In the genomic region with DNA sequence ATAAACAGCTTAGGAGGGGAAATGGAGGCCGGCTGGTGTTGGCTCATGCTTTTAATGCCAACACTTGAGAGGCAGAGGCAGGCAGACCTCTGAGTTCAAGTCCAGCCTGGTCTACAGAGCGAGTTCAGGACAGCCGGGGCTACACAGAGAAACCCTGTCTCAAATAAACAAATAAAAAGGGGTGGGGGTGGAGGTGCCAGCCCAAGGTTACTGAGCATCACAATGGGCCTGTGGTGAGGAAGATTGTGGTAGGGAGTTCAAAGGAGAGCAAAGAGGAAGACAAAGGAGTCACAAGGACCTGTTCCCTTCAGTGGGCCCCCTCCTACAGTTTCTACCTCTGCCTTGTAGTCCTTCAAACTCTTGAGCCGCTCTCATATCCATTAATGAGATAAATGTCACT, we compare ENCODE assay signal across 21 mouse cellular contexts. TPM values are rescaled to one million over a fixed set of nuclear protein-coding genes. Genes with fewer than 3 reads are reported as not detected.
DNase-seq lines count a peak whose midpoint lies in the region; ATAC-seq and TF ChIP-seq lines count a peak whose summit lies in the region.
"Had no signal": no experiment of that assay in that cellular context is flagged by ENCODE, and none has a peak within 500 bp of the region (broad histone marks: within the 10 kb centered on the region; RNA-seq: fewer than 3 reads in every experiment).

No protein-coding gene starts in this region.

- peak overlapping the region; percentile 80; the same call in 1 of the 2 replicates for H3K27ac ChIP-seq in liver, adult 2 months (replicated peaks; ENCODE audit: insufficient read depth, low read depth, low read length)
- H3K27ac ChIP-seq in liver, embryonic 11.5 days (ENCODE audit: low read depth, low read length), result no peak overlapping the region
- no peak overlapping the region for H3K27ac ChIP-seq in ES-E14 (ENCODE audit: insufficient read depth, low read depth, low read length, poor library complexity, severe bottlenecking)
- peak overlapping the region; percentile 100 for H3K27ac ChIP-seq in liver, embryonic 15.5 days (replicated peaks)
- H3K27ac ChIP-seq: hindbrain, embryonic 10.5 days; hindbrain, postnatal 0 days; kidney, postnatal 0 days; limb, embryonic 12.5 days had no signal

- peaks cover 6% of the 10 kb centered on the region for H3K36me3 ChIP-seq in liver, adult 2 months (ENCODE audit: control insufficient read depth, insufficient read depth, low read length)
- H3K36me3 ChIP-seq in liver, embryonic 11.5 days (ENCODE audit: control insufficient read depth, insufficient read depth, low read length), result 0 out of 2 replicates have a peak, but pooled peaks cover under 1% of the 10 kb centered on the region
- peaks cover 10% of the 10 kb centered on the region for H3K36me3 ChIP-seq in E14TG2a.4 (ENCODE audit: insufficient read depth, low read length)
- peaks cover 9% of the 10 kb centered on the region for H3K36me3 ChIP-seq in ES-E14 (ENCODE audit: control insufficient read depth, insufficient read depth, low read length, poor library complexity, severe bottlenecking)
- peaks cover 9% of the 10 kb centered on the region for H3K36me3 ChIP-seq in liver, embryonic 15.5 days (replicated peaks)

- peaks cover 9% of the 10 kb centered on the region; the same call in 1 of the 2 replicates for H3K79me2 ChIP-seq in liver, adult 2 months (ENCODE audit: control insufficient read depth, insufficient read depth, low read length)

- H3K9me3 ChIP-seq in liver, embryonic 11.5 days (ENCODE audit: control insufficient read depth, low read length), result no peaks in the 10 kb centered on the region
- H3K9me3 ChIP-seq in E14TG2a.4 (ENCODE audit: low read length) (no peaks in the 10 kb centered on the region), ES-E14 (ENCODE audit: control insufficient read depth, insufficient read depth, low read depth, low read length) (no peaks in the 10 kb centered on the region)
- H3K9me3 ChIP-seq in liver, embryonic 15.5 days (replicated peaks), result no peaks in the 10 kb centered on the region
- H3K9me3 ChIP-seq: hindbrain, embryonic 10.5 days; limb, embryonic 12.5 days had no signal

- H3K27me3 ChIP-seq in liver, adult 2 months (ENCODE audit: control insufficient read depth, insufficient read depth, low read length), result no peaks in the 10 kb centered on the region
- no peaks in the 10 kb centered on the region for H3K27me3 ChIP-seq in liver, embryonic 11.5 days (replicated peaks; ENCODE audit: control insufficient read depth, insufficient read depth, low read length)
- peaks cover 10% of the 10 kb centered on the region; the same call in 1 of the 2 replicates for H3K27me3 ChIP-seq in E14TG2a.4 (ENCODE audit: insufficient read depth, low read length)
- H3K27me3 ChIP-seq in liver, embryonic 15.5 days, result no peaks in the 10 kb centered on the region
- H3K27me3 ChIP-seq: limb, embryonic 12.5 days had no signal

- peaks cover 23% of the 10 kb centered on the region for H3K4me1 ChIP-seq in liver, adult 2 months (ENCODE audit: control insufficient read depth, insufficient read depth, low read length)
- H3K4me1 ChIP-seq in liver, embryonic 11.5 days (replicated peaks; ENCODE audit: control insufficient read depth, insufficient read depth, low read length), result peaks cover 68% of the 10 kb centered on the region
- H3K4me1 ChIP-seq in E14TG2a.4 (replicated peaks; ENCODE audit: low read depth, low read length) (peaks cover 68% of the 10 kb centered on the region), ES-E14 (ENCODE audit: control insufficient read depth in 2 of 2, insufficient read depth in 2 of 2, low read length in 2 of 2, poor library complexity in 1 of 2) (peaks cover 7 to 37% of the 10 kb centered on the region in 2 experiments)
- peaks cover 87% of the 10 kb centered on the region for H3K4me1 ChIP-seq in liver, embryonic 15.5 days (replicated peaks)

- no peak for TF ChIP-seq POLR2A in liver, adult 2 months (IDR thresholded peaks at IDR 0.05; ENCODE audit: extremely low read depth, insufficient read depth, low read length)

- no peak for TF ChIP-seq CTCF in liver, adult 2 months (IDR thresholded peaks at IDR 0.05; ENCODE audit: low read depth, low read length)
- no peak for TF ChIP-seq CTCF in E14TG2a.4 (conservative IDR thresholded peaks at IDR 0.05; ENCODE audit: low read length)

- H3K9ac ChIP-seq in liver, adult 2 months (ENCODE audit: low read depth, low read length), result no peak overlapping the region
- H3K9ac ChIP-seq in liver, embryonic 11.5 days (ENCODE audit: low read depth, low read length), result no peak overlapping the region
- no peak overlapping the region for H3K9ac ChIP-seq in ES-E14 (ENCODE audit: insufficient read depth, low read depth, low read length, poor library complexity, severe bottlenecking)
- H3K9ac ChIP-seq in liver, embryonic 15.5 days, result 0 out of 2 replicates have a peak overlapping the region, but pooled peaks have one; percentile 28
- H3K9ac ChIP-seq: limb, embryonic 12.5 days had no signal

- in situ Hi-C loops in ES-E14 (cut with MboI; ENCODE audit: low sequenced_read_pairs in 2 of 2, unreplicated experiment in 2 of 2), result no loop called here

- no peak overlapping the region for H3K4me3 ChIP-seq in liver, adult 2 months (ENCODE audit: insufficient read depth, low read depth, low read length)
- no peak overlapping the region for H3K4me3 ChIP-seq in liver, embryonic 11.5 days (ENCODE audit: low read depth, low read length)
- H3K4me3 ChIP-seq in E14TG2a.4 (replicated peaks; ENCODE audit: low read length), result 0 out of 2 replicates have a peak overlapping the region, but pooled peaks have one; percentile 48
- no peak overlapping the region; a peak in 1 of 4 replicates for H3K4me3 ChIP-seq in ES-E14 (ENCODE audit: insufficient read depth in 1 of 2, low read depth in 1 of 2, low read length in 2 of 2, poor library complexity in 1 of 2, severe bottlenecking in 1 of 2)
- no peak overlapping the region for H3K4me3 ChIP-seq in liver, embryonic 15.5 days (replicated peaks)
- H3K4me3 ChIP-seq: hindbrain, embryonic 10.5 days; limb, embryonic 12.5 days had no signal

- 79% methylated on average over 4 of the region's 4 CpGs for WGBS in liver, adult 2 months
- WGBS in liver, embryonic 11.5 days, result 65% methylated on average over 4 of the region's 4 CpGs
- 74% methylated on average over 4 of the region's 4 CpGs for WGBS in liver, embryonic 15.5 days (ENCODE audit: insufficient replicate concordance)

- ATAC-seq in liver, embryonic 11.5 days (replicated peaks; ENCODE audit: low FRiP score), result no peak
- ATAC-seq in liver, embryonic 15.5 days (ENCODE audit: insufficient read depth), result no peak
- ATAC-seq: forebrain, embryonic 16.5 days; hindbrain, postnatal 0 days had no signal

- no peak overlapping the region for H3K4me2 ChIP-seq in liver, embryonic 11.5 days
- no peak overlapping the region for H3K4me2 ChIP-seq in liver, embryonic 15.5 days
- H3K4me2 ChIP-seq: limb, embryonic 12.5 days had no signal

- DNase-seq in liver, adult 2 months (ENCODE audit: extremely low read depth, low read depth, low spot score), result no peak
- no peak for DNase-seq in liver, embryonic 11.5 days (ENCODE audit: low spot score)
- peak; percentile 69 for DNase-seq in ES-E14 (ENCODE audit: low read depth, low spot score)
- DNase-seq in gastrocnemius, adult 18-20 months (ENCODE audit: low spot score), result no peak
- DNase-seq in adrenal gland, adult 2 months, result no peak
- DNase-seq: adrenal gland, postnatal 36 days; B cell, adult 2 months; cerebellum, adult 11-12 months; cerebellum, postnatal 14 days; embryo, embryonic 11 days; kidney, adult 11 months; lung, postnatal 14 days; retina, postnatal 1 day; thymus, postnatal 4 days had no signal

TF ChIP-seq in ES-E14, 5 proteins besides CTCF, POLR2A, EP300 and RAD21:
- TF ChIP-seq CHD2 (IDR thresholded peaks at IDR 0.05; ENCODE audit: low read depth, low read length) (no peak), ZC3H11A (IDR thresholded peaks at IDR 0.05; ENCODE audit: borderline replicate concordance, low read depth, low read length) (no peak), HCFC1 (IDR thresholded peaks at IDR 0.05; ENCODE audit: borderline replicate concordance, insufficient read depth, low read length) (no peak), MAFK (IDR thresholded peaks at IDR 0.05; ENCODE audit: insufficient read depth, low read depth, low read length) (no peak), ZNF384 (IDR thresholded peaks at IDR 0.05; ENCODE audit: low read depth, low read length) (no peak)

RNA-seq across cellular contexts. Expression of gene Ergic1, which starts 50.0 kb away (rescaled TPM):
- 30.7 and 34.6 TPM in 2 replicates for total RNA-seq in liver, adult 2 months (2014; rRNA removed)
- polyA plus RNA-seq in liver, adult 2 months (2012; rRNA removed), result 93.3 and 106 TPM in 2 replicates
- polyA plus RNA-seq in liver, embryonic 11.5 days (2014; fragmentation: Nextera tagmentation; extraction: Ambion mirVana), result 89.5 and 96.1 TPM in 2 replicates
- 97.5 and 142 TPM in 2 replicates for total RNA-seq in ES-E14 (2012; rRNA removed)
- polyA plus RNA-seq in liver, embryonic 15.5 days (2015; fragmentation: Nextera tagmentation; extraction: Ambion mirVana), result 33.8 and 35.7 TPM in 2 replicates
- total RNA-seq in gastrocnemius, adult 18-20 months (2021), result 10 to 100 TPM; 44.6 to 46.5 TPM
- 100 to 1,000 TPM; 166 to 170 TPM for total RNA-seq in adrenal gland, adult 2 months (2021)
- polyA plus RNA-seq in adrenal gland, adult 2 months (2012; rRNA removed), result 132 and 156 TPM in 2 replicates

RNA-seq across cellular contexts. Expression of gene Dusp1, which starts 50.7 kb away (rescaled TPM):
- total RNA-seq in liver, adult 2 months (2014; rRNA removed), result 10.5 and 10.7 TPM in 2 replicates
- polyA plus RNA-seq in liver, adult 2 months (2012; rRNA removed), result 22.2 and 40.0 TPM in 2 replicates
- polyA plus RNA-seq in liver, embryonic 11.5 days (2014; fragmentation: Nextera tagmentation; extraction: Ambion mirVana), result 18.6 and 22.7 TPM in 2 replicates
- total RNA-seq in ES-E14 (2012; rRNA removed), result 20.0 and 21.2 TPM in 2 replicates
- polyA plus RNA-seq in liver, embryonic 15.5 days (2015; fragmentation: Nextera tagmentation; extraction: Ambion mirVana), result 29.6 and 31.2 TPM in 2 replicates
- 100 to 1,000 TPM in 1 of 2 experiments, 10 to 100 TPM in 1; 66.1 to 117 TPM for total RNA-seq in gastrocnemius, adult 18-20 months (2021)
- 10 to 100 TPM; 33.5 to 67.7 TPM for total RNA-seq in adrenal gland, adult 2 months (2021)
- polyA plus RNA-seq in adrenal gland, adult 2 months (2012; rRNA removed), result 80.9 and 86.9 TPM in 2 replicates

Comparison
In these comparisons a context has a peak if more than half of its experiments do, and no peak if none do; other contexts are left out.
1. H3K27ac ChIP-seq: peak in liver, adult 2 months (single experiment) and liver, embryonic 15.5 days (single experiment); none in liver, embryonic 11.5 days (single experiment) and ES-E14 (single experiment).